Mouse (Mus musculus): ENCODE measurements around the gene Sdhaf2.

- TF ChIP-seq CTCF (conservative IDR thresholded peaks at IDR 0.05; ENCODE audit: low read length) (no peak), NANOG (IDR thresholded peaks at IDR 0.05; ENCODE audit: borderline replicate concordance, low read length) (no peak), POU5F1 (IDR thresholded peaks at IDR 0.05; ENCODE audit: borderline replicate concordance, low read length) (no peak)
These were observed 1.2 kb downstream of the Sdhaf2 start for GRCm38 (mm10) chr19:10524784-10525105.
